Mouse (Mus musculus): ENCODE data around the gene Filip1l. TPM values are rescaled to one million over a fixed set of nuclear protein-coding genes. Genes with fewer than 3 reads are reported as not detected.
A peak's percentile ranks its signal among the peaks of the same experiment; 100 is the strongest.

Filip1l gene
- polyA plus RNA-seq, 1 experiment from 2014 or later: 35.3 TPM

GRCm38 (mm10) chr16:57534811-57535210 lies 181.9 kb downstream of the Filip1l start:
- Histone ChIP-seq H3K9me3 (ENCODE audit: control insufficient read depth, low read length) (no peaks in the 10 kb centered on the region), H3K9ac (ENCODE audit: low read length) (no peak overlapping the region), H3K36me3 (ENCODE audit: control insufficient read depth, insufficient read depth, low read length) (no peaks in the 10 kb centered on the region), H3K4me3 (ENCODE audit: low read depth, low read length) (no peak overlapping the region), H3K27me3 (ENCODE audit: control insufficient read depth, insufficient read depth, low read length) (no peaks in the 10 kb centered on the region), H3K4me2 (replicated peaks; ENCODE audit: low read depth) (no peak overlapping the region), H3K27ac (replicated peaks) (no peak overlapping the region), H3K4me1 (replicated peaks; ENCODE audit: control insufficient read depth, insufficient read depth) (no peaks in the 10 kb centered on the region; the same call in 1 of the 2 replicates)
- DNase-seq (ENCODE audit: low spot score) (no peak), ATAC-seq (ENCODE audit: low FRiP score, low TSS enrichment) (no peak)
- WGBS: 57% methylated on average over 1 of the region's 1 CpGs
- no peak for TF ChIP-seq CTCF (IDR thresholded peaks at IDR 0.05; ENCODE audit: low read depth)
- no peak for TF ChIP-seq EP300 (optimal IDR thresholded peaks at IDR 0.05)

DNA sequence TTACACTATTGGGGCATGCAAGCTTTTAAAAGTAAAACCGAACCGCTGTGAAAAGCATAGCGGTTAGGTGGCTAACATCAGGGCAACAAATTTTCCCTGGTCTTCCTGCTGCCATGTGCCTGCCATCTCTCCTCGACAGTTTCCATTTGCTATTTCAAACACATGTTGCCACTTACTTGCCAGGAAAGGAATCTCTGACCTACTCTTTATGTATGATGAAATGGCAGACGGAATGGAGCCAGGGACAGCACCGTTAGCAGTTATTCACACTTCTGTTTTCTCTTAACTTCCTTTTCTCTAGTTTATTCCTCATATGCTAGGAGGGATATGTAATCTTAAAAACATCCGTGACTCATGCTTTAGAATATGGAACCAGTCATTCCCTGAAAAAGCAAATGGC lies 183.6 kb downstream of the Filip1l start:
- no peak for TF ChIP-seq EP300 (optimal IDR thresholded peaks at IDR 0.05)
- no peak for TF ChIP-seq CTCF (IDR thresholded peaks at IDR 0.05; ENCODE audit: low read depth)
- DNase-seq (ENCODE audit: low spot score) (no peak), ATAC-seq (ENCODE audit: low FRiP score, low TSS enrichment) (no peak)
- Histone ChIP-seq H3K27me3 (ENCODE audit: control insufficient read depth, insufficient read depth, low read length) (no peaks in the 10 kb centered on the region), H3K4me3 (ENCODE audit: low read depth, low read length) (no peak overlapping the region), H3K36me3 (ENCODE audit: control insufficient read depth, insufficient read depth, low read length) (no peaks in the 10 kb centered on the region), H3K9me3 (ENCODE audit: control insufficient read depth, low read length) (no peaks in the 10 kb centered on the region), H3K4me2 (replicated peaks; ENCODE audit: low read depth) (no peak overlapping the region), H3K27ac (replicated peaks) (no peak overlapping the region), H3K9ac (ENCODE audit: low read length) (no peak overlapping the region), H3K4me1 (replicated peaks; ENCODE audit: control insufficient read depth, insufficient read depth) (no peaks in the 10 kb centered on the region; the same call in 1 of the 2 replicates)
- 72% methylated on average over 7 of the region's 7 CpGs for WGBS

GRCm38 (mm10) chr16:57543243-57543642 lies 190.3 kb downstream of the Filip1l start:
- Histone ChIP-seq H3K4me1 (replicated peaks; ENCODE audit: control insufficient read depth, insufficient read depth) (no peaks in the 10 kb centered on the region), H3K4me3 (ENCODE audit: low read depth, low read length) (no peak overlapping the region), H3K27ac (replicated peaks) (no peak overlapping the region), H3K9me3 (ENCODE audit: control insufficient read depth, low read length) (no peaks in the 10 kb centered on the region), H3K27me3 (ENCODE audit: control insufficient read depth, insufficient read depth, low read length) (no peaks in the 10 kb centered on the region), H3K9ac (ENCODE audit: low read length) (no peak overlapping the region), H3K4me2 (replicated peaks; ENCODE audit: low read depth) (no peak overlapping the region), H3K36me3 (ENCODE audit: control insufficient read depth, insufficient read depth, low read length) (no peaks in the 10 kb centered on the region)
- TF ChIP-seq EP300 (optimal IDR thresholded peaks at IDR 0.05) (no peak), CTCF (IDR thresholded peaks at IDR 0.05; ENCODE audit: low read depth) (no peak)
- ATAC-seq (ENCODE audit: low FRiP score, low TSS enrichment) (no peak), DNase-seq (ENCODE audit: low spot score) (no peak)
- WGBS: 79% methylated on average over 3 of the region's 3 CpGs

DNA sequence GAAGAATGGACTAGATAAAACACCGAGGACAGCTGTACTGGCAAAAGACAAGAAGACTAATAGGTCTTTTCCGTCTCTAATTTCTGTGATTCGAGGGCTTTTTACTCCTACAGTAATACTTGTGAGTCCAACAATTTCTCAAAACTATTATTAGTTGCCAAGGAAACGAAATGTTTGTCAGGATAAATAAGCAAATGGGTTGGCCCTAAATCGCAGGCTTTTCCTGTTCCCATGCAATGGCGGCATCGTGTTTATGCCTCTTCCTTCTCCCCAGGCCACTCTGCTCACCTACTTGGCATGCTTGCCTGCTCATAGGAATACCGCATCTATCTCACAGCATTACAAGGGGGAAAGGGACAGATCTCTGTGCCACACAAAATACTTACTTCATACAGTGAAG lies 191.5 kb downstream of the Filip1l start:
- WGBS: 37% methylated on average over 8 of the region's 8 CpGs
- TF ChIP-seq EP300 (optimal IDR thresholded peaks at IDR 0.05) (no peak), CTCF (IDR thresholded peaks at IDR 0.05; ENCODE audit: low read depth) (no peak)
- no peak overlapping the region for H3K9ac ChIP-seq (ENCODE audit: low read length)
- no peaks in the 10 kb centered on the region for H3K9me3 ChIP-seq (ENCODE audit: control insufficient read depth, low read length)
- no peak overlapping the region for H3K4me2 ChIP-seq (replicated peaks; ENCODE audit: low read depth)
- no peaks in the 10 kb centered on the region for H3K27me3 ChIP-seq (ENCODE audit: control insufficient read depth, insufficient read depth, low read length)
- peak overlapping the region; percentile 26; the same call in 1 of the 2 replicates for H3K27ac ChIP-seq (replicated peaks)
- no peaks in the 10 kb centered on the region for H3K36me3 ChIP-seq (ENCODE audit: control insufficient read depth, insufficient read depth, low read length)
- no peaks in the 10 kb centered on the region for H3K4me1 ChIP-seq (replicated peaks; ENCODE audit: control insufficient read depth, insufficient read depth)
- DNase-seq (ENCODE audit: low spot score) (no peak), ATAC-seq (ENCODE audit: low FRiP score, low TSS enrichment) (no peak; the same call in 1 of the 2 replicates)
- no peak overlapping the region for H3K4me3 ChIP-seq (ENCODE audit: low read depth, low read length)

GRCm38 (mm10) chr16:57546355-57546754 lies 193.5 kb downstream of the Filip1l start:
- ATAC-seq (ENCODE audit: low FRiP score, low TSS enrichment): no peak
- WGBS: 66% methylated on average over 1 of the region's 1 CpGs

DNA sequence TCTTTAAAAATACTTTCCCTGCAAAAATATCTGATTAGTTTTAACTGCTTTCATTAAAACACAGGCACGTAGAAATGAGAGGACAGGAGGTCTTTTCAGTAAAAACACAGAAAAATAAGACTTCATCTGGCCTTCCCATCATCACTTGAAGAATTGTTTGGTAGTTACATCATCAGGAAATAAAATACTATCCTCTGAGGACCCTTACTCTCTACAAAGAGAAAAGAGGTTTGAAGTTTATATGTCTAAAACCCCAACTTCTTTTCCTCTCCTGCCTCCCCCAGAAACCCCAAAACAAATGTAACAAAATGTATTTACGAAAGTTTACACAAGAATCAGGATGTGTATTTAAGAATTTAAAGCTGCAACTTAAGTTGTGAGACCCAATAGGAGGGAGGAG lies 195.7 kb downstream of the Filip1l start:
- no peaks in the 10 kb centered on the region for H3K36me3 ChIP-seq (ENCODE audit: control insufficient read depth, insufficient read depth, low read length)
- H3K27me3 ChIP-seq (ENCODE audit: control insufficient read depth, insufficient read depth, low read length): no peaks in the 10 kb centered on the region
- peak overlapping the region; percentile 79 for H3K4me2 ChIP-seq (replicated peaks; ENCODE audit: low read depth)
- WGBS: 46% methylated on average over 2 of the region's 2 CpGs
- H3K27ac ChIP-seq (replicated peaks): peak overlapping the region; percentile 97
- H3K4me3 ChIP-seq (ENCODE audit: low read depth, low read length): peak overlapping the region; percentile 86
- no peak for ATAC-seq (ENCODE audit: low FRiP score, low TSS enrichment)
- H3K4me1 ChIP-seq (replicated peaks; ENCODE audit: control insufficient read depth, insufficient read depth): peaks cover 2% of the 10 kb centered on the region; the same call in 1 of the 2 replicates
- TF ChIP-seq EP300 (optimal IDR thresholded peaks at IDR 0.05) (no peak), CTCF (IDR thresholded peaks at IDR 0.05; ENCODE audit: low read depth) (no peak)
- H3K9me3 ChIP-seq (ENCODE audit: control insufficient read depth, low read length): no peaks in the 10 kb centered on the region
- DNase-seq (ENCODE audit: low spot score): no peak
- peak overlapping the region; percentile 99 for H3K9ac ChIP-seq (ENCODE audit: low read length)

More at GRCm38 (mm10) chr16:57546355-57546754, 193.5 kb downstream of the Filip1l start:
- Histone ChIP-seq H3K4me2 (replicated peaks; ENCODE audit: low read depth) (no peak overlapping the region), H3K9ac (ENCODE audit: low read length) (no peak overlapping the region), H3K27ac (replicated peaks) (no peak overlapping the region), H3K4me1 (replicated peaks; ENCODE audit: control insufficient read depth, insufficient read depth) (no peaks in the 10 kb centered on the region), H3K9me3 (ENCODE audit: control insufficient read depth, low read length) (no peaks in the 10 kb centered on the region), H3K36me3 (ENCODE audit: control insufficient read depth, insufficient read depth, low read length) (no peaks in the 10 kb centered on the region), H3K27me3 (ENCODE audit: control insufficient read depth, insufficient read depth, low read length) (no peaks in the 10 kb centered on the region), H3K4me3 (ENCODE audit: low read depth, low read length) (no peak overlapping the region)
- TF ChIP-seq CTCF (IDR thresholded peaks at IDR 0.05; ENCODE audit: low read depth) (no peak), EP300 (optimal IDR thresholded peaks at IDR 0.05) (no peak)
- no peak for DNase-seq (ENCODE audit: low spot score)
